Mouse (Mus musculus): ENCODE measurements at regions not wholly inside any gene's neighbourhood (a gene's known extent, or its start where the extent isn't known, plus 50 kb on each side); places are given as distances from the start of the nearest gene placed in this dataset.

DNA sequence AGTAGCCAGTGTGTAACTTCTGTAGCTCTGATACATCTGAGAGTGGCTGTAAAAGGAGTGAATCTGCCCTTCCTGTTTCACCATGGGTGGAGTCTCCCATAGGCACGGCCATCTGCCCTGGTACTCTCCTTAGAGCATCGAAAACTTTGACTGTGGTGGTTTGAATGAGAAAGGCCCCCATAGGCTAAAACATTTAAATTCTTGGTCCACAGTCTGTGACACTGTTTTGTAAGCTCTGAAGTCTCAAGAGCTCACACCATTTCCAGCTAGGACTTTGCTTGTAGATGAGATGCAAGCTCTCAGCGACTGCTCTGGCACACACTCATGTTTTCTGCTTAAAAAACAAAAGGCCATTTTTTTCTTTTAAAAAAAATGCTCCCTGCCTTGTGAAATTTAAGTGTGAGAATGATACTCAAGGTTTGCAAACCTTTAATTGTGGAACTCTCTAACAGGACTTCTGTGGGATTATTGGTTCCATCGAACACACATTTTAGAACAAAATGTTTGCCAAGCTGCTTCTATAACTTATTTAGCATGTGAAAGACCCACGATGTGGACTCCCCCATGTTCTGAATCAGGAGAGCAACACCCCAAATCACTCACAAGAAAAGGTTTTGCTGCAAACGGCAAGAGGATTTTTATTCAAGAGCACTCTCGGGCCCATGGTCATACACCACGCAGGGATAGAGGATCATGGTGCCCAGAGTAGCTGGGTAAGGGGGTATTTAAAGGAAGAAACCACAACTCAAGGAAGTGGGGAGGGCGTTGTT lies 65.7 kb upstream of the Klf12 start:
- DNase-seq, result no peak

DNA sequence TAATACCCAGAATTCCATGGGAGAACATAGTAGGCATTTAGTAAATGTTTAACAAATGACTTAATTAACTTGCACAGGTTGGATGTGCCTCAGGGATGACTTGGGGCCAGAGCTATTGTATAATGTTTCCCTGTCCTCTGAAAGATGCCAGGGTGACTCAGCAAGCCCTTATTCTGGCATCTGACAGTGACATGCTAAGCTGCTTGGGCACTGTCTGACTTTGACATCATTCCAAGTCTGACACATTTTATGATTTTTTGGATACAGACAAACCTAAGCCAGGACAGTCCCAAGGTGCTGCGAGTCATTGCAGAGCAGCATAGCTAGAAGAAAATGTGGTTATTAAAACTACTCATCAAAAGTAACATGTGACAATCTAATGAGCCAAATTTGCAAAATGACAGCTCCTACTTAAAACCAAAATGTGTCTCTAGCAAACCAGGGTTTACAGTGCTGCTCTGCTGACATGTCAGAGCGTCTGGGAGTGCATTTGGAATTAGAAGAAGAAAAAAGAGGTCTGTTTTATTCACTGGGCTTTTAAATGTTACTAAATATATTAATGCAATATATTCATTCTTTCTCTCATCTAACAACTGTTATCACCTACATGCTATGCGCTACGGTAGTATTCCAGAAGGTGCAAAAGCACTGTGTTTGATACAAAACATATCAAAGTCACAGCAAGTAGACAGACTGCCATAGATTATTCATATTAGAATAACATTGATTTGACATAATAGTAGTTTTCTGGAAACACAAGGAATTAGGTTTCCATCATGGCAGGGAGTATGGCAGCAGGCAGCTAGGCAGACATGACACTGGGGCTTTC lies 64.1 kb upstream of the Klf12 start:
- no peak for DNase-seq

DNA sequence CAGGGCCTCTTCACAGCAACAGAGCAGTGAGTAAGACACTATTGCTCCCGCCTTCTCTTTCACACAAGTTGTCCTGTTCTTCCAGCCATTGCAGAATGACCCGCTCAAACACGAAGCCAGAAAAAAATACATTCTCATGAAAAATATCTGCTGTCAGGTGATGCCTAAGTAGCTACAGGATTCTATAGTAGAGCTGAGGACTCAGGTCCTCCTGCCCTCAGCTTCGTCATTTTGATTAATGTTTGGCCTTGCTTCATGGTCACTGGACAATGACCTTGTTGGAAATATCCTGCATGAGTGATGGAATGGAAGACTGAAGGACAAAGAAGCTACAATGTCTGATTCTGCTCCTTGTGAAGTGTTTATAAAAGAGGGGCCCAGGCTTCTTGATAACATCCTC lies 52.4 kb upstream of the Klf12 start:
- no peak for DNase-seq
